39 mouse cellular contexts compared by ENCODE assay signal in genomic region chr8:13537102-13537501, GRCm38 (mm10). TPM values are rescaled to one million over a fixed set of nuclear protein-coding genes. Genes with fewer than 3 reads are reported as not detected.
"Had no signal": no experiment of that assay in that cellular context is flagged by ENCODE, and none has a peak within 500 bp of the region (broad histone marks: within the 10 kb centered on the region; RNA-seq: fewer than 3 reads in every experiment).

No protein-coding gene starts in this region.

- H3K36me3 ChIP-seq: heart, embryonic 13.5 days; heart, embryonic 15.5 days; hindbrain, embryonic 13.5 days; hindbrain, embryonic 15.5 days; kidney, embryonic 15.5 days; limb, embryonic 13.5 days; limb, embryonic 15.5 days; liver, embryonic 12.5 days had no signal

- H3K4me1 ChIP-seq: liver, embryonic 12.5 days had no signal

- H3K9ac ChIP-seq: heart, embryonic 13.5 days; heart, embryonic 15.5 days; hindbrain, embryonic 13.5 days; hindbrain, embryonic 15.5 days; kidney, embryonic 15.5 days; limb, embryonic 13.5 days; limb, embryonic 15.5 days; liver, embryonic 12.5 days; liver, embryonic 14.5 days had no signal

- DNase-seq: gastrocnemius, postnatal 14 days; gastrocnemius, postnatal 36 days; heart, adult 11 months; heart, adult 2 months; heart, postnatal 14 days; heart, postnatal 36 days; kidney, adult 11 months; kidney, postnatal 14 days; kidney, postnatal 36 days; layer of hippocampus, adult 9-11 months; layer of hippocampus, postnatal 36 days; left cerebral cortex, postnatal 4 days had no signal

- H3K27ac ChIP-seq: heart, adult 2 months; heart, embryonic 13.5 days; heart, embryonic 15.5 days; hindbrain, embryonic 13.5 days; hindbrain, embryonic 15.5 days; hindbrain, postnatal 0 days; kidney, embryonic 15.5 days; kidney, postnatal 0 days; limb, embryonic 13.5 days; liver, embryonic 12.5 days; liver, embryonic 14.5 days had no signal

- ATAC-seq: hindbrain, postnatal 0 days; intestine, embryonic 16.5 days; liver, embryonic 12.5 days had no signal

- H3K4me3 ChIP-seq: heart, adult 2 months; heart, embryonic 13.5 days; heart, embryonic 15.5 days; hindbrain, embryonic 13.5 days; hindbrain, embryonic 15.5 days; kidney, embryonic 15.5 days; limb, embryonic 13.5 days; limb, embryonic 15.5 days; liver, embryonic 12.5 days had no signal

- H3K9me3 ChIP-seq: heart, embryonic 13.5 days; heart, embryonic 15.5 days; hindbrain, embryonic 13.5 days; hindbrain, embryonic 15.5 days; kidney, embryonic 15.5 days; limb, embryonic 15.5 days; liver, embryonic 12.5 days had no signal

- H3K4me2 ChIP-seq: heart, embryonic 11.5 days; heart, embryonic 13.5 days; heart, embryonic 15.5 days; hindbrain, embryonic 13.5 days; hindbrain, embryonic 15.5 days; kidney, embryonic 15.5 days; limb, embryonic 13.5 days; limb, embryonic 15.5 days; liver, embryonic 12.5 days had no signal

- H3K27me3 ChIP-seq: heart, embryonic 15.5 days; hindbrain, embryonic 13.5 days; hindbrain, embryonic 15.5 days; kidney, embryonic 15.5 days; limb, embryonic 13.5 days; limb, embryonic 15.5 days; liver, embryonic 12.5 days had no signal

RNA-seq across cellular contexts. Expression of gene 1700029H14Rik, which starts 25.2 kb away (rescaled TPM):
- total RNA-seq: gastrocnemius, adult 18-20 months; gastrocnemius, adult 8-10 months; gastrocnemius, postnatal 14 days; gastrocnemius, postnatal 36 days; heart, adult 2 months; heart, postnatal 14 days; heart, postnatal 36 days; hematopoietic stem cell, adult 5-6 weeks; layer of hippocampus, adult 18-20 months; layer of hippocampus, adult 8-10 months; layer of hippocampus, postnatal 36 days; left cerebral cortex, adult 18-20 months; left cerebral cortex, adult 8-10 months; left cerebral cortex, postnatal 25 days; left cerebral cortex, postnatal 4 days; liver, adult 2 months had no signal
- polyA plus RNA-seq: heart, embryonic 11.5 days; heart, embryonic 13.5 days; heart, embryonic 15.5 days; heart, postnatal 0 days; hindbrain, embryonic 11.5 days; hindbrain, embryonic 13.5 days; hindbrain, embryonic 15.5 days; intestine, embryonic 14.5 days; intestine, embryonic 16.5 days; kidney, embryonic 15.5 days; kidney, postnatal 0 days; large intestine, adult 2 months; limb, embryonic 11.5 days; limb, embryonic 13.5 days; limb, embryonic 15.5 days; liver, adult 2 months; liver, embryonic 12.5 days had no signal
